Mouse (Mus musculus): ENCODE measurements around the gene 1110065P20Rik.

GRCm38 (mm10) chr4:124815901-124816300 is 35.1 kb downstream of the 1110065P20Rik start:
- TF ChIP-seq TAL1 (IDR thresholded peaks at IDR 0.05; ENCODE audit: low read length) (no peak), GATA1 (IDR thresholded peaks at IDR 0.05; ENCODE audit: low read length) (no peak)
